29 mouse cellular contexts compared by ENCODE assay signal in genomic region chr11:121655807-121656511, GRCm38 (mm10). TPM values are rescaled to one million over a fixed set of nuclear protein-coding genes. Genes with fewer than 3 reads are reported as not detected.
A peak's percentile ranks its signal among the peaks of the same experiment; 100 is the strongest.
DNase-seq lines count a peak whose midpoint lies in the region; ATAC-seq and TF ChIP-seq lines count a peak whose summit lies in the region.
"Had no signal": no experiment of that assay in that cellular context is flagged by ENCODE, and none has a peak within 500 bp of the region (broad histone marks: within the 10 kb centered on the region; RNA-seq: fewer than 3 reads in every experiment).

No protein-coding gene starts in this region.

- no peak for DNase-seq in spleen, adult 2 months (ENCODE audit: low read depth in 1 of 2, low spot score in 2 of 2)
- no peak for DNase-seq in spleen, postnatal 14 days (ENCODE audit: low spot score in 2 of 2)
- peak; percentile 39 for DNase-seq in MEL-GATA-1-ER (ENCODE audit: extremely low read depth, low read depth)
- DNase-seq in induced T-regulatory cell, adult 2 months (ENCODE audit: low read depth) = peak; percentile 63
- DNase-seq in B cell, adult 2 months = no peak
- DNase-seq in urinary bladder, postnatal 25 days (ENCODE audit: low spot score) = no peak
- DNase-seq: adrenal gland, postnatal 10 days; cerebellum, adult 18-20 months; cerebellum, postnatal 25 days; embryo, embryonic 11 days; heart, adult 18-20 months; heart, postnatal 36 days; kidney, postnatal 36 days; layer of hippocampus, postnatal 36 days; lung, adult 18-20 months; lung, postnatal 10 days had no signal

- H3K4me3 ChIP-seq in spleen, adult 2 months (ENCODE audit: extremely low read depth, insufficient read depth, insufficient read length) = no peak overlapping the region
- H3K4me3 ChIP-seq in hindbrain, embryonic 16.5 days (ENCODE audit: low read length) = no peak overlapping the region
- H3K4me3 ChIP-seq: embryonic facial prominence, embryonic 13.5 days; heart, embryonic 15.5 days; kidney, embryonic 15.5 days; midbrain, embryonic 15.5 days; myocyte; neural tube, embryonic 13.5 days had no signal

- 57% methylated on average over 6 of the region's 6 CpGs for WGBS in spleen, adult 2 months
- WGBS in hindbrain, embryonic 16.5 days = 83% methylated on average over 6 of the region's 6 CpGs

- no peaks in the 10 kb centered on the region for H3K27me3 ChIP-seq in spleen, adult 2 months (ENCODE audit: control insufficient read depth, insufficient read depth, low read length)
- H3K27me3 ChIP-seq in hindbrain, embryonic 16.5 days (replicated peaks; ENCODE audit: control insufficient read depth, insufficient read depth, low read length) = no peaks in the 10 kb centered on the region
- H3K27me3 ChIP-seq: embryonic facial prominence, embryonic 13.5 days; heart, embryonic 15.5 days; kidney, embryonic 15.5 days; megakaryocyte, embryonic 14.5 days; midbrain, embryonic 15.5 days; neural tube, embryonic 13.5 days; Patski had no signal

- H3K9me3 ChIP-seq in hindbrain, embryonic 16.5 days (ENCODE audit: control insufficient read depth, low read length) = no peaks in the 10 kb centered on the region
- H3K9me3 ChIP-seq: embryonic facial prominence, embryonic 13.5 days; heart, embryonic 15.5 days; kidney, embryonic 15.5 days; midbrain, embryonic 15.5 days; neural tube, embryonic 13.5 days had no signal

- no peak for TF ChIP-seq POLR2A in spleen, adult 2 months (IDR thresholded peaks at IDR 0.05; ENCODE audit: low read depth, low read length)

- peaks cover 4% of the 10 kb centered on the region for H3K4me1 ChIP-seq in spleen, adult 2 months (ENCODE audit: control insufficient read depth, insufficient read depth, insufficient read length)
- no peaks in the 10 kb centered on the region for H3K4me1 ChIP-seq in hindbrain, embryonic 16.5 days (ENCODE audit: control insufficient read depth, insufficient read depth, low read depth, low read length)
- H3K4me1 ChIP-seq: heart, embryonic 15.5 days; kidney, embryonic 15.5 days; midbrain, embryonic 15.5 days; neural tube, embryonic 13.5 days had no signal

- H3K9ac ChIP-seq in hindbrain, embryonic 16.5 days (ENCODE audit: low read depth, low read length) = no peak overlapping the region
- H3K9ac ChIP-seq: embryonic facial prominence, embryonic 13.5 days; heart, embryonic 15.5 days; hindbrain, embryonic 14.5 days; kidney, embryonic 15.5 days; midbrain, embryonic 15.5 days; neural tube, embryonic 13.5 days had no signal

- H3K36me3 ChIP-seq in spleen, adult 2 months (ENCODE audit: control insufficient read depth, insufficient read depth, low read length) = 0 out of 2 replicates have a peak, but pooled peaks cover 2% of the 10 kb centered on the region
- H3K36me3 ChIP-seq in hindbrain, embryonic 16.5 days (ENCODE audit: control insufficient read depth, insufficient read depth, low read length) = no peaks in the 10 kb centered on the region
- H3K36me3 ChIP-seq: heart, embryonic 15.5 days; midbrain, embryonic 15.5 days; neural tube, embryonic 13.5 days had no signal

- no peak for TF ChIP-seq CTCF in spleen, adult 2 months (IDR thresholded peaks at IDR 0.05; ENCODE audit: extremely low read depth, insufficient read depth, insufficient read length, insufficient replicate concordance)

- H3K27ac ChIP-seq in spleen, adult 2 months (ENCODE audit: insufficient read depth, low read length) = peak overlapping the region; percentile 21; the same call in 1 of the 2 replicates
- no peak overlapping the region for H3K27ac ChIP-seq in hindbrain, embryonic 16.5 days (ENCODE audit: low read depth, low read length)
- H3K27ac ChIP-seq: heart, embryonic 15.5 days; hindbrain, embryonic 14.5 days; kidney, embryonic 15.5 days; midbrain, embryonic 15.5 days; neural tube, embryonic 13.5 days; stomach, postnatal 0 days had no signal

- ATAC-seq in hindbrain, embryonic 16.5 days = no peak
- ATAC-seq: forebrain, embryonic 14.5 days; intestine, postnatal 0 days; midbrain, embryonic 15.5 days; Patski had no signal

- H3K4me2 ChIP-seq in hindbrain, embryonic 16.5 days (ENCODE audit: low read length) = no peak overlapping the region
- H3K4me2 ChIP-seq: embryonic facial prominence, embryonic 13.5 days; heart, embryonic 15.5 days; hindbrain, embryonic 14.5 days; kidney, embryonic 15.5 days; midbrain, embryonic 15.5 days; neural tube, embryonic 13.5 days had no signal

RNA-seq across cellular contexts. Expression of gene B3gntl1, which starts 17.0 kb away (rescaled TPM):
- 7.8 and 8.1 TPM in 2 replicates for polyA plus RNA-seq in spleen, adult 2 months (2012; rRNA removed)
- 7.3 and 7.8 TPM in 2 replicates for polyA plus RNA-seq in hindbrain, embryonic 16.5 days (2015; fragmentation: Nextera tagmentation; extraction: Ambion mirVana)

RNA-seq across cellular contexts. Expression of gene Metrnl, which starts 45.4 kb away (rescaled TPM):
- polyA plus RNA-seq in spleen, adult 2 months (2012; rRNA removed) = 13.3 and 22.2 TPM in 2 replicates
- 25.0 and 29.5 TPM in 2 replicates for polyA plus RNA-seq in hindbrain, embryonic 16.5 days (2015; fragmentation: Nextera tagmentation; extraction: Ambion mirVana)

Comparison
In these comparisons a context has a peak if more than half of its experiments do, and no peak if none do; other contexts are left out.
1. DNase-seq: peak in MEL-GATA-1-ER (single experiment) and induced T-regulatory cell, adult 2 months (single experiment); none in spleen, adult 2 months (0 of 2), spleen, postnatal 14 days (0 of 2), B cell, adult 2 months (0 of 2) and urinary bladder, postnatal 25 days (single experiment).